26 mouse cellular contexts compared by ENCODE assay signal in genomic region chr7:88201658-88202364, GRCm38 (mm10).
DNase-seq lines count a peak whose midpoint lies in the region; ATAC-seq and TF ChIP-seq lines count a peak whose summit lies in the region.
"Had no signal": no experiment of that assay in that cellular context is flagged by ENCODE, and none has a peak within 500 bp of the region (broad histone marks: within the 10 kb centered on the region; RNA-seq: fewer than 3 reads in every experiment).

No protein-coding gene starts in this region.

- no peak overlapping the region for H3K9ac ChIP-seq in lung, embryonic 16.5 days (ENCODE audit: low read length)
- H3K9ac ChIP-seq in hindbrain, postnatal 0 days (replicated peaks; ENCODE audit: low read length), result no peak overlapping the region
- H3K9ac ChIP-seq: heart, embryonic 12.5 days; hindbrain, embryonic 12.5 days; kidney, embryonic 15.5 days; limb, embryonic 12.5 days; liver, embryonic 14.5 days; neural tube, embryonic 12.5 days; stomach, embryonic 15.5 days had no signal

- TF ChIP-seq CTCF in lung, adult 2 months (IDR thresholded peaks at IDR 0.05; ENCODE audit: insufficient read depth, low read length), result no peak
- TF ChIP-seq CTCF in hindbrain, postnatal 0 days (IDR thresholded peaks at IDR 0.05; ENCODE audit: low read depth), result no peak

- TF ChIP-seq POLR2A in lung, adult 2 months (IDR thresholded peaks at IDR 0.05; ENCODE audit: borderline replicate concordance, extremely low read depth, low read depth, low read length), result no peak

- no peaks in the 10 kb centered on the region for H3K4me1 ChIP-seq in lung, embryonic 16.5 days (replicated peaks; ENCODE audit: control insufficient read depth, insufficient read depth, low read length)
- H3K4me1 ChIP-seq in lung, adult 2 months (ENCODE audit: control insufficient read depth, insufficient read depth, low read length), result peaks cover 8% of the 10 kb centered on the region
- no peaks in the 10 kb centered on the region for H3K4me1 ChIP-seq in hindbrain, postnatal 0 days (ENCODE audit: insufficient read depth, low read length)
- peaks cover 13% of the 10 kb centered on the region for H3K4me1 ChIP-seq in forebrain, embryonic 10.5 days
- H3K4me1 ChIP-seq: heart, embryonic 12.5 days; hindbrain, embryonic 12.5 days; kidney, embryonic 15.5 days; limb, embryonic 12.5 days; neural tube, embryonic 12.5 days; stomach, embryonic 15.5 days had no signal

- no peak overlapping the region for H3K4me3 ChIP-seq in lung, embryonic 16.5 days (ENCODE audit: low read length)
- no peak overlapping the region for H3K4me3 ChIP-seq in lung, adult 2 months (replicated peaks; ENCODE audit: extremely low read depth, low read depth, low read length)
- H3K4me3 ChIP-seq in hindbrain, postnatal 0 days (ENCODE audit: low read length), result no peak overlapping the region
- H3K4me3 ChIP-seq in forebrain, embryonic 10.5 days, result no peak overlapping the region
- H3K4me3 ChIP-seq: heart, embryonic 12.5 days; hindbrain, embryonic 12.5 days; kidney, embryonic 15.5 days; limb, embryonic 12.5 days; neural tube, embryonic 12.5 days; stomach, embryonic 15.5 days had no signal

- no peak for DNase-seq in lung, adult 2 months
- peak; percentile 7 for DNase-seq in MEL-GATA-1-ER (ENCODE audit: extremely low read depth, low read depth)
- no peak for DNase-seq in hindbrain, postnatal 0 days (ENCODE audit: low spot score)
- no peak for DNase-seq in thymus, postnatal 14 days
- no peak for DNase-seq in forebrain, embryonic 10.5 days (ENCODE audit: extremely low spot score, low spot score)
- DNase-seq: adrenal gland, adult 2 months; cerebellum, adult 2 months; cerebellum, postnatal 25 days; heart, postnatal 10 days; kidney, adult 11 months; kidney, postnatal 36 days; midbrain, embryonic 14.5 days; retina, postnatal 1 day; right cerebral cortex, postnatal 25 days had no signal

- peak overlapping the region; percentile 69 for H3K27ac ChIP-seq in lung, embryonic 16.5 days (ENCODE audit: low read length)
- no peak overlapping the region for H3K27ac ChIP-seq in hindbrain, postnatal 0 days
- H3K27ac ChIP-seq in forebrain, embryonic 10.5 days, result no peak overlapping the region
- H3K27ac ChIP-seq: hindbrain, embryonic 12.5 days; kidney, embryonic 15.5 days; limb, embryonic 12.5 days; liver, embryonic 14.5 days; neural tube, embryonic 12.5 days; stomach, embryonic 15.5 days had no signal

- ATAC-seq in lung, embryonic 16.5 days (ENCODE audit: low read depth), result no peak
- peak; percentile 99 for ATAC-seq in granulocyte monocyte progenitor cell, adult 5-6 weeks (replicated peaks; ENCODE audit: poor library complexity, severe bottlenecking)
- peak; percentile 85 for ATAC-seq in neutrophil, adult 5-6 weeks (ENCODE audit: extremely low read depth, insufficient number of reproducible peaks, low FRiP score, poor library complexity, severe bottlenecking)
- ATAC-seq in hindbrain, postnatal 0 days, result no peak
- ATAC-seq: forebrain, embryonic 14.5 days; Patski had no signal

- H3K36me3 ChIP-seq in lung, embryonic 16.5 days (ENCODE audit: control insufficient read depth, insufficient read depth, low read length), result no peaks in the 10 kb centered on the region
- no peaks in the 10 kb centered on the region for H3K36me3 ChIP-seq in hindbrain, postnatal 0 days (ENCODE audit: insufficient read depth, low read length)
- H3K36me3 ChIP-seq in forebrain, embryonic 10.5 days (replicated peaks), result no peaks in the 10 kb centered on the region
- H3K36me3 ChIP-seq: heart, embryonic 12.5 days; hindbrain, embryonic 12.5 days; kidney, embryonic 15.5 days; limb, embryonic 12.5 days; neural tube, embryonic 12.5 days; stomach, embryonic 15.5 days had no signal

- no peak overlapping the region for H3K4me2 ChIP-seq in lung, embryonic 16.5 days (ENCODE audit: low read depth, low read length)
- no peak overlapping the region for H3K4me2 ChIP-seq in hindbrain, postnatal 0 days (ENCODE audit: low read depth, low read length)
- H3K4me2 ChIP-seq: heart, embryonic 12.5 days; hindbrain, embryonic 12.5 days; kidney, embryonic 15.5 days; limb, embryonic 12.5 days; neural tube, embryonic 12.5 days; stomach, embryonic 15.5 days had no signal

- H3K27me3 ChIP-seq in lung, embryonic 16.5 days (ENCODE audit: control insufficient read depth, insufficient read depth, low read depth, low read length), result no peaks in the 10 kb centered on the region
- no peaks in the 10 kb centered on the region for H3K27me3 ChIP-seq in hindbrain, postnatal 0 days (ENCODE audit: insufficient read depth, low read length)
- H3K27me3 ChIP-seq in forebrain, embryonic 10.5 days (ENCODE audit: poor library complexity, severe bottlenecking), result no peaks in the 10 kb centered on the region
- H3K27me3 ChIP-seq: heart, embryonic 12.5 days; hindbrain, embryonic 12.5 days; kidney, embryonic 15.5 days; limb, embryonic 12.5 days; neural tube, embryonic 12.5 days; Patski; stomach, embryonic 15.5 days had no signal

- WGBS in lung, embryonic 16.5 days, result 62% methylated on average over 3 of the region's 3 CpGs
- 59% methylated on average over 3 of the region's 3 CpGs for WGBS in lung, adult 2 months
- WGBS in hindbrain, postnatal 0 days, result 85% methylated on average over 3 of the region's 3 CpGs
- WGBS in forebrain, embryonic 10.5 days, result 89% methylated on average over 3 of the region's 3 CpGs

- no peaks in the 10 kb centered on the region for H3K9me3 ChIP-seq in lung, embryonic 16.5 days (ENCODE audit: control insufficient read depth, low read length)
- no peaks in the 10 kb centered on the region for H3K9me3 ChIP-seq in hindbrain, postnatal 0 days (ENCODE audit: low read length)
- no peaks in the 10 kb centered on the region for H3K9me3 ChIP-seq in forebrain, embryonic 10.5 days
- H3K9me3 ChIP-seq: heart, embryonic 12.5 days; hindbrain, embryonic 12.5 days; kidney, embryonic 15.5 days; limb, embryonic 12.5 days; neural tube, embryonic 12.5 days; stomach, embryonic 15.5 days had no signal

Comparison
In these comparisons a context has a peak if more than half of its experiments do, and no peak if none do; other contexts are left out.
1. ATAC-seq: peak in granulocyte monocyte progenitor cell, adult 5-6 weeks (single experiment) and neutrophil, adult 5-6 weeks (single experiment); none in lung, embryonic 16.5 days (single experiment) and hindbrain, postnatal 0 days (single experiment).